Mouse (Mus musculus) heart, embryonic 13.5 days (tissue): ENCODE results near the gene Dnttip2. TPM values are rescaled to one million over a fixed set of nuclear protein-coding genes. Genes with fewer than 3 reads are reported as not detected.

Experiments
- ATAC-seq: fragments of 200-750 bp; cut with Nextera tagmentation; 2 replicates; pipeline ENCODE4 v1.8.0; 2017; ENCODE audit warnings: moderate TSS enrichment; ENCODE audit not compliant: insufficient number of reproducible peaks, low FRiP score, low TSS enrichment; ENCODE audit errors: extremely low read depth
- H3K27ac ChIP-seq: fragments of 300-500 bp; sonication (generic); replicated peaks from 2 replicates; pipeline ENCODE4 v1.5.1; 2015; ENCODE audit warnings: moderate library complexity, mild to moderate bottlenecking, inconsistent platforms
- H3K27me3 ChIP-seq: fragments of 300-500 bp; sonication (generic); replicated peaks from 2 replicates; pipeline ENCODE4 v1.6.1; 2015; ENCODE audit warnings: mild to moderate bottlenecking, inconsistent platforms
- H3K36me3 ChIP-seq: fragments of 300-500 bp; sonication (generic); 2 replicates; pipeline ENCODE4 v1.6.1; 2015; ENCODE audit warnings: mild to moderate bottlenecking, inconsistent platforms
- H3K4me1 ChIP-seq: fragments of 300-500 bp; sonication (generic); 2 replicates; pipeline ENCODE4 v1.6.1; 2015; ENCODE audit warnings: inconsistent platforms
- H3K4me2 ChIP-seq: fragments of 300-500 bp; sonication (generic); 2 replicates; pipeline ENCODE4 v1.6.1; 2015; ENCODE audit warnings: inconsistent platforms, mild to moderate bottlenecking, moderate library complexity
- H3K4me3 ChIP-seq: fragments of 300-500 bp; sonication (generic); 2 replicates; pipeline ENCODE4 v1.5.1; 2015; ENCODE audit warnings: moderate library complexity, mild to moderate bottlenecking, inconsistent platforms
- H3K9ac ChIP-seq: fragments of 300-500 bp; sonication (generic); 2 replicates; pipeline ENCODE4 v1.6.1; 2015; ENCODE audit warnings: inconsistent platforms, mild to moderate bottlenecking, moderate library complexity
- H3K9me3 ChIP-seq: fragments of 300-500 bp; sonication (generic); 2 replicates; pipeline ENCODE4 v1.6.1; 2016; ENCODE audit warnings: inconsistent platforms
- WGBS: fragments of 180-500 bp; shearing (Covaris S2); methylation state at CpG from one replicate; pipeline ENCODE4 v1.1.7; 2015; ENCODE audit warnings: mixed read lengths; 5-methylcytosine and 5-hydroxymethylcytosine counted together
- microRNA counts: library from miRNA; unstranded; fragments of <30 nt; microRNA quantifications from one replicate; lab custom pipeline; 2016
- microRNA-seq: library from miRNA; unstranded; fragments of <30 nt; microRNA quantifications from one replicate; pipeline ENCODE4, GENCODE M21; 2016
- polyA plus RNA-seq: library from polyadenylated mRNA; unstranded; fragments of >200 nt; fragmentation: Nextera tagmentation; extraction: Ambion mirVana; gene quantifications from 2 replicates; pipeline ENCODE4 v1.2.1, GENCODE M21; 2015

The Dnttip2 gene
- polyA plus RNA-seq, 1 experiment from 2014 or later, result 45.0 TPM

DNA sequence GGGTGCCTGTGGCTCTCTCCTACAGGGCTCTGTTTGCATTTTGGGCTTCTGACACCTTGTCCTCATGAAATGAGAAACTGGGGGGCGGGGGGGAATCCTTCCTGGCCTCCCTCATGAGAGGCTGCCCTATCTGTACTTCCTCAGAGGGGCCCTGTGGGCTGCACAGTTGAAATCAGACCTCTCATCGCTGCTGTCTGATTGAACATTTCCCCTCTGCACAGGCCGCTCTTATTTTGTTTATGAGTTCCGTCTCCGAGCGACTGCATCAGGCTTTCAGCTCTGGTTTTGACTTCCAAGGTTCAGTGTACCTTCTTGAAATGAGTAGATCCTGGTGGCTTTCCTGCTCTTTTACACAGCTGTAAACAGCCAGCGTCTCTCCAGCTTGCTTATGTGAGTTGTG lies 60.2 kb downstream of the Dnttip2 start:
- WGBS, result 39% methylated on average over 7 of the region's 7 CpGs
- Histone ChIP-seq H3K9ac (no peak overlapping the region), H3K27ac (no peak overlapping the region), H3K4me2 (no peak overlapping the region), H3K4me3 (no peak overlapping the region), H3K4me1 (peaks cover 13% of the 10 kb centered on the region; the same call in 1 of the 2 replicates), H3K36me3 (no peaks in the 10 kb centered on the region), H3K9me3 (no peaks in the 10 kb centered on the region), H3K27me3 (peaks cover 84% of the 10 kb centered on the region)
- no peak for ATAC-seq

MicroRNA genes within 50 kb of the gene (microRNA counts, 519-probe panel; counts per million panel counts)
- 209 counts per million, percentile 61 among the panel's probes with 10 or more counts for microRNA mmu-miR-760 (lab: Ali Mortazavi, UCI)

Small RNA genes lying within 50 kb of the gene (microRNA-seq; reads per million reads assigned to microRNA genes)
- gene Gm22903 (not detected), gene Mir760 (56.7 reads per million, percentile 45 among the genes with 10 or more reads in this experiment)

Other genes with a start within 250 kb of the Dnttip2 start
- 2.4 and 2.5 TPM in 2 replicates for gene Abca4, start 229.9 kb upstream of the Dnttip2 start, polyA plus RNA-seq
- 80.1 and 90.0 TPM in 2 replicates for gene Gclm, start 28.8 kb upstream of the Dnttip2 start, polyA plus RNA-seq
- 3.6 and 4.8 TPM in 2 replicates for gene Bcar3, start 19.7 kb downstream of the Dnttip2 start, polyA plus RNA-seq